Mouse (Mus musculus): ENCODE data around the gene Pcnx. TPM values are rescaled to one million over a fixed set of nuclear protein-coding genes. Genes with fewer than 3 reads are reported as not detected.

The Pcnx gene
- polyA plus RNA-seq, 1 experiment = not detected

DNA sequence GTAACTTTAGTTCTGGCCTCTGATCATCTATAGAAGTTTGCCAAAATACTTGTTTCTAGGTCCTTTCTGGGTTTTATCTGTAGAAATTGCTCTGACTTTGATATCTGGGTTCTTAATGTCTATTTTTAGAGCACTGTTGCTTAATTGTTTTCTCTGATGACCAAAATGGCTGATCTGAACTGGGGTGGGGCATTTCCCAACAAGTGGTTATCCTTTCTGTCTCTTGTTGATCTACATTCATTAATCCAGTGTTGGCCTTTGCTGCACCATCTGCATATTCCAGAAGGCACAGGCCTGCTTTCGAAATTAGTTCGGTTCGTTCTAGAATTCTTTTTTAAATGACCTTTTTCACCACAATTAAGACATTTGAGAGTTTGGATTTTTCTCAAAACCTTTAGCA is 20.3 kb downstream of the Pcnx start:
- Histone ChIP-seq H3K27ac (ENCODE audit: insufficient read depth, low read depth, low read length) (no peak overlapping the region), H3K4me3 (ENCODE audit: insufficient read depth, low read depth, low read length) (no peak overlapping the region), H3K4me1 (ENCODE audit: control insufficient read depth, insufficient read depth, low read length) (no peaks in the 10 kb centered on the region)
- 96% methylated on average over 3 of the region's 3 CpGs for WGBS
- TF ChIP-seq POLR2A (IDR thresholded peaks at IDR 0.05; ENCODE audit: insufficient read depth, low read depth, low read length) (no peak), CTCF (IDR thresholded peaks at IDR 0.05; ENCODE audit: insufficient read depth, low read depth, low read length) (no peak)

GRCm38 (mm10) chr12:81883255-81884106 is 23.7 kb downstream of the Pcnx start:
- Histone ChIP-seq H3K4me3 (ENCODE audit: insufficient read depth, low read depth, low read length) (no peak overlapping the region), H3K27ac (ENCODE audit: insufficient read depth, low read depth, low read length) (no peak overlapping the region), H3K4me1 (ENCODE audit: control insufficient read depth, insufficient read depth, low read length) (peaks cover 2% of the 10 kb centered on the region; the same call in 1 of the 2 replicates)
- WGBS = 68% methylated on average over 11 of the region's 11 CpGs
- no peak for TF ChIP-seq CTCF (IDR thresholded peaks at IDR 0.05; ENCODE audit: insufficient read depth, low read depth, low read length)
- no peak for TF ChIP-seq POLR2A (IDR thresholded peaks at IDR 0.05; ENCODE audit: insufficient read depth, low read depth, low read length)

DNA sequence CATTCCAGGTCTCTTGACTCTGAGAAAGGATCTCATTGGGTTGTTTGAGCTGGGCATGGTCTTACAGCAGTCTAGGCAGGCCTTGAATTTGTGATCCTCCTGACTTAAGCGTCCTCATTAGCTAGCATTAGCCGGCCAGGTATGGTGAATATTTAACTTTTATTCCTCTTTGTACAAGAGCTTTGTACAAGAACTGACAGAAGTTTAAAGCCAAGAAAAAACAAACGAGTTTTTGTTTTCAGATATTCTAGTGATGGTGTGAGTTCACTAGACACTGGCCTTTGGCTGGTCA is 24.2 kb downstream of the Pcnx start:
- Histone ChIP-seq H3K4me3 (ENCODE audit: insufficient read depth, low read depth, low read length) (no peak overlapping the region), H3K27ac (ENCODE audit: insufficient read depth, low read depth, low read length) (no peak overlapping the region), H3K4me1 (ENCODE audit: control insufficient read depth, insufficient read depth, low read length) (peaks cover 2% of the 10 kb centered on the region; the same call in 1 of the 2 replicates)
- WGBS = 62% methylated on average over 3 of the region's 3 CpGs
- TF ChIP-seq POLR2A (IDR thresholded peaks at IDR 0.05; ENCODE audit: insufficient read depth, low read depth, low read length) (no peak), CTCF (IDR thresholded peaks at IDR 0.05; ENCODE audit: insufficient read depth, low read depth, low read length) (no peak)

DNA sequence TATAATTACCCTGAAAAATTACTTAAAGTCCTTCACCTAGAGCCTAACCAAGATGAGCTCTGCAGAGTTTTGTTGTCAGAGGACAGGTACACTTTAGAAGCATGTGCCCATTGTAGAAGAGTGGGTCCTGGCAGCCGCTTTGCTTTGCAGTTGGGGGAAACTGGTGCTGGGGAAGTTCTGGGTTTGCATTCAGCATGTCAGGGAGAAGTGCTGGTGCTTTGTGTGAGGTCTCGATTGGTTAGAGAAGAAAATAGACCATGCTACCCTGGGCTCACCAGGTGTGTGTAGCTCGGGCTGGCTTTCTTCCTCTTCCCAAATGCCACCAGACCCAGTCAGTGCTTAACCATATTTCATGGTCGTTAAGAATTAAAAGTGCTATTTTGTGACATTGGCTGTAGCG is 25.2 kb downstream of the Pcnx start:
- Histone ChIP-seq H3K4me1 (ENCODE audit: control insufficient read depth, insufficient read depth, low read length) (peaks cover 2% of the 10 kb centered on the region; the same call in 1 of the 2 replicates), H3K27ac (ENCODE audit: insufficient read depth, low read depth, low read length) (no peak overlapping the region), H3K4me3 (ENCODE audit: insufficient read depth, low read depth, low read length) (no peak overlapping the region)
- WGBS = 65% methylated on average over 5 of the region's 5 CpGs
- TF ChIP-seq CTCF (IDR thresholded peaks at IDR 0.05; ENCODE audit: insufficient read depth, low read depth, low read length) (no peak), POLR2A (IDR thresholded peaks at IDR 0.05; ENCODE audit: insufficient read depth, low read depth, low read length) (no peak)

DNA sequence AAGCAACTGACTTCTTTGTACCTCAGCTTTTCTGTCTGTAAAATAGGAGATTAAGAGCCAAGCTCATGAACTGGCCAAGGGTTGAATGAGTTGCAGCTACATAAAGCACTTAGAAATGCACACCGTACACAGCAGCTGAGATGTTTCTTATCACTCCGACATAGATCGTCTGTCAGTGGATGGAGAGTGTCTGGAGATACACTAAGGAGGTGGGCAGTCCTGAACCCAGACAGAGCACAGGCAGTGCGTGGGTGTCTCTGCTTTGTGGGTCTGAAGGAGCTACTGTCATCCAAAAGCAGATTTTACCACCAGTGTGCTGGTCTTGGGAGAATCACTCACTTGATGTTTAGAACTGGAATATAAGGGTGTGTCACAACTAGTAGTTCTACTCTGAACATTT is 26.2 kb downstream of the Pcnx start:
- Histone ChIP-seq H3K4me3 (ENCODE audit: insufficient read depth, low read depth, low read length) (no peak overlapping the region), H3K4me1 (ENCODE audit: control insufficient read depth, insufficient read depth, low read length) (peaks cover 2% of the 10 kb centered on the region; the same call in 1 of the 2 replicates), H3K27ac (ENCODE audit: insufficient read depth, low read depth, low read length) (no peak overlapping the region)
- TF ChIP-seq POLR2A (IDR thresholded peaks at IDR 0.05; ENCODE audit: insufficient read depth, low read depth, low read length) (no peak), CTCF (IDR thresholded peaks at IDR 0.05; ENCODE audit: insufficient read depth, low read depth, low read length) (no peak)
- 66% methylated on average over 4 of the region's 4 CpGs for WGBS

DNA sequence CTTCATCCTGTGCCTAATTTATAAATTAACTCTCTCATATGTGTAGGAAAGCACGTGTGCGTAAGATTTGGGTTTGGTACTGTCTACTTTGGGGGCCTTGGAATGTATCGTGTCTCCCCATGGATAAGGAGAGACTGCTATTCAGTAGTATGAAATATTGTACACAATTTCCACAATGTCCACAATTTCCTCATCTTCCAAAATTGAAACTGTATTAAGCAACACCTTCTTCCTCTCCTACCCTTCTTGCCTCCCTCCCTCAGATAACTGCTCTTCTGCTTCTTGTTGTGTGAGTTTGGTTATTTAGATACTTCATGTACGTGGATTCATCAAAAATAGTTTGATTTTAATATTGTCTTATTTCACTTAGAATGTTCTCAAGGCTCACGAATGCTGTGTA is 29.1 kb downstream of the Pcnx start:
- no peak for TF ChIP-seq POLR2A (IDR thresholded peaks at IDR 0.05; ENCODE audit: insufficient read depth, low read depth, low read length)
- no peak for TF ChIP-seq CTCF (IDR thresholded peaks at IDR 0.05; ENCODE audit: insufficient read depth, low read depth, low read length)
- no peak overlapping the region for H3K4me3 ChIP-seq (ENCODE audit: insufficient read depth, low read depth, low read length)
- H3K4me1 ChIP-seq (ENCODE audit: control insufficient read depth, insufficient read depth, low read length) = peaks cover 2% of the 10 kb centered on the region; the same call in 1 of the 2 replicates
- no peak overlapping the region for H3K27ac ChIP-seq (ENCODE audit: insufficient read depth, low read depth, low read length)
- 95% methylated on average over 5 of the region's 5 CpGs for WGBS

GRCm38 (mm10) chr12:81891946-81892345 is 32.1 kb downstream of the Pcnx start:
- Histone ChIP-seq H3K27ac (ENCODE audit: insufficient read depth, low read depth, low read length) (no peak overlapping the region), H3K4me1 (ENCODE audit: control insufficient read depth, insufficient read depth, low read length) (no peaks in the 10 kb centered on the region), H3K4me3 (ENCODE audit: insufficient read depth, low read depth, low read length) (no peak overlapping the region)
- TF ChIP-seq POLR2A (IDR thresholded peaks at IDR 0.05; ENCODE audit: insufficient read depth, low read depth, low read length) = no peak
- TF ChIP-seq CTCF (IDR thresholded peaks at IDR 0.05; ENCODE audit: insufficient read depth, low read depth, low read length) = no peak
- 94% methylated on average over 1 of the region's 1 CpGs for WGBS

DNA sequence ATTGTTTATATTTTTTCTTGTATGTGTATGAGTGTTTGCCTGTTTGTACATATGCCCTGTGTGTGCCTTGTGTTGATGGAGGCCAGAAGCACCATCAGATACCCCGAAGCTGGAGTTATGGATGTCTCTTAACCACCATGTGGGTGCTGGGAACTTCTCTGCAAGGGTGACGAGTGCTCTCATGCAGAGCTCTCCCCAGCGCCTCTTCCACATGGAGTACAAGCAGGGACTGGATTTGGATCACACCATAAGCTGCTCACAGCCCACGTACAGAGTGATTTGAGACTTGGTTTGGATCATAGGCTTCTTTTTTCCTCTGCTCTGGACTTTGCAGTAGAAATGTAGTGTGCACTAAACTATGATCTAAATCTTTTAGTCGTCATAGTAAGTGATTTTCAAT is 34.5 kb downstream of the Pcnx start:
- Histone ChIP-seq H3K4me1 (ENCODE audit: control insufficient read depth, insufficient read depth, low read length) (no peaks in the 10 kb centered on the region), H3K27ac (ENCODE audit: insufficient read depth, low read depth, low read length) (no peak overlapping the region), H3K4me3 (ENCODE audit: insufficient read depth, low read depth, low read length) (no peak overlapping the region)
- TF ChIP-seq POLR2A (IDR thresholded peaks at IDR 0.05; ENCODE audit: insufficient read depth, low read depth, low read length) (no peak), CTCF (IDR thresholded peaks at IDR 0.05; ENCODE audit: insufficient read depth, low read depth, low read length) (no peak)
- WGBS = 85% methylated on average over 5 of the region's 5 CpGs

DNA sequence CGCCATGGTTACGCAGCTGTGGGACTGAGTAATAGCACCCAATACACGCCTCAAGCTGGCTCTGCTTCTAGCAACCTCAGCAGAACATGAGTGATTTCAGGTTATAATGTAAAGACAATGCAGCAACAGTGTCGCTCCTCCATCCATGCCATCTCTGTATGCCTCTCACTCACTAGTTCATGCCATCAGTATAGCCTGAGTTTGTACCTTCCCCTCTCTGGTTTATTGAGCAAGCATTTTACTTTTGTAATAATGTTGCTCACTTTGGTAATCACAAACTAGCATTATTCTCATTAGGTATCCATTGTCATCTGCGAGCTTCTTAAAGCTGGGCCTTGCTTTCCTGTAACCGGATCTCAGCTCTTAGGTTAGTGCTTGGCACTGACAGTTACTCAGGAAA is 36.2 kb downstream of the Pcnx start:
- 73% methylated on average over 6 of the region's 6 CpGs for WGBS
- no peaks in the 10 kb centered on the region for H3K4me1 ChIP-seq (ENCODE audit: control insufficient read depth, insufficient read depth, low read length)
- TF ChIP-seq POLR2A (IDR thresholded peaks at IDR 0.05; ENCODE audit: insufficient read depth, low read depth, low read length) (no peak), CTCF (IDR thresholded peaks at IDR 0.05; ENCODE audit: insufficient read depth, low read depth, low read length) (no peak)
- H3K27ac ChIP-seq (ENCODE audit: insufficient read depth, low read depth, low read length) = no peak overlapping the region
- H3K4me3 ChIP-seq (ENCODE audit: insufficient read depth, low read depth, low read length) = no peak overlapping the region
